Mouse (Mus musculus) stomach, postnatal 0 days (tissue): ENCODE measurements around the gene Znhit6. TPM values are rescaled to one million over a fixed set of nuclear protein-coding genes. Genes with fewer than 3 reads are reported as not detected.

Experiments
- ATAC-seq: fragments of 200-750 bp; cut with Nextera tagmentation; 2 replicates; pipeline ENCODE4 v1.8.0; 2017; ENCODE audit not compliant: low FRiP score, low TSS enrichment
- DNase-seq: peaks from one replicate; pipeline ENCODE4 v3.0.0-alpha.2; 2016; ENCODE audit warnings: low spot score
- H3K27ac ChIP-seq: fragments of 300-500 bp; sonication (generic); replicated peaks from 2 replicates; pipeline ENCODE4 v1.5.1; 2014; ENCODE audit warnings: mild to moderate bottlenecking, control low read depth
- H3K27me3 ChIP-seq: fragments of 300-500 bp; sonication (generic); 2 replicates; pipeline ENCODE4 v1.6.1; 2014; ENCODE audit warnings: low read length; ENCODE audit not compliant: control insufficient read depth, insufficient read depth
- H3K36me3 ChIP-seq: fragments of 300-500 bp; sonication (generic); 2 replicates; pipeline ENCODE4 v1.6.1; 2014; ENCODE audit warnings: low read length, mixed read lengths; ENCODE audit not compliant: control insufficient read depth, insufficient read depth
- H3K4me1 ChIP-seq: fragments of 300-500 bp; sonication (generic); replicated peaks from 2 replicates; pipeline ENCODE4 v1.6.1; 2014; ENCODE audit warnings: antibody characterized with exemption; ENCODE audit not compliant: control insufficient read depth, insufficient read depth
- H3K4me2 ChIP-seq: fragments of 300-500 bp; sonication (generic); replicated peaks from 2 replicates; pipeline ENCODE4 v1.6.1; 2014; ENCODE audit warnings: low read depth, mild to moderate bottlenecking, control low read depth, moderate library complexity
- H3K4me3 ChIP-seq: fragments of 300-500 bp; sonication (generic); 2 replicates; pipeline ENCODE4 v1.5.1; 2014; ENCODE audit warnings: low read depth, low read length, control low read depth
- H3K9ac ChIP-seq: fragments of 300-500 bp; sonication (generic); 2 replicates; pipeline ENCODE4 v1.6.1; 2014; ENCODE audit warnings: mild to moderate bottlenecking, low read length, control low read depth, mixed read lengths
- H3K9me3 ChIP-seq: fragments of 300-500 bp; sonication (generic); 2 replicates; pipeline ENCODE4 v1.6.1; 2016; ENCODE audit warnings: low read length; ENCODE audit not compliant: control insufficient read depth
- CTCF ChIP-seq: IDR thresholded peaks from 2 replicates; pipeline ENCODE4 v1.5.1; 2016; ENCODE audit warnings: antibody characterized with exemption, low read depth, mild to moderate bottlenecking, moderate library complexity
- EP300 ChIP-seq: optimal IDR thresholded peaks from 2 replicates; pipeline ENCODE3; 2016; ENCODE audit warnings: antibody characterized with exemption
- WGBS: fragments of 180-500 bp; shearing (Covaris S2); extraction: QIAGEN DNeasy Blood & Tissue Kit; methylation state at CpG from one replicate; pipeline ENCODE4 v1.1.7; 2014; 5-methylcytosine and 5-hydroxymethylcytosine counted together
- polyA plus RNA-seq: library from polyadenylated mRNA; unstranded; fragments of >200 nt; fragmentation: Nextera tagmentation; extraction: Ambion mirVana; gene quantifications from 2 replicates; pipeline ENCODE4 v1.2.1, GENCODE M21; 2015

Znhit6 gene
- polyA plus RNA-seq, 1 experiment from 2014 or later = 17.5 TPM

- Histone ChIP-seq H3K4me3 (no peak overlapping the region), H3K9me3 (no peaks in the 10 kb centered on the region), H3K27ac (no peak overlapping the region), H3K4me2 (no peak overlapping the region), H3K27me3 (no peaks in the 10 kb centered on the region), H3K4me1 (0 out of 2 replicates have a peak, but pooled peaks cover 2% of the 10 kb centered on the region), H3K9ac (no peak overlapping the region), H3K36me3 (no peaks in the 10 kb centered on the region)
- DNase-seq (no peak), ATAC-seq (no peak)
- TF ChIP-seq EP300 (no peak), CTCF (no peak)
- WGBS = 72% methylated on average over 4 of the region's 4 CpGs
Measured at GRCm38 (mm10) chr3:145613234-145613633, 37.2 kb downstream of the Znhit6 start.

- WGBS = 14% methylated on average over 17 of the region's 17 CpGs
- Histone ChIP-seq H3K9me3 (no peaks in the 10 kb centered on the region), H3K4me3 (0 out of 2 replicates have a peak overlapping the region, but pooled peaks have one; percentile 1), H3K36me3 (no peaks in the 10 kb centered on the region), H3K27ac (peak overlapping the region; percentile 61), H3K9ac (peak overlapping the region; percentile 41), H3K4me2 (peak overlapping the region; percentile 39), H3K27me3 (no peaks in the 10 kb centered on the region), H3K4me1 (0 out of 2 replicates have a peak, but pooled peaks cover 2% of the 10 kb centered on the region)
- no peak for TF ChIP-seq CTCF
- no peak for TF ChIP-seq EP300
- ATAC-seq (peak; percentile 54; the same call in 1 of the 2 replicates), DNase-seq (peak; percentile 59)
Measured at GRCm38 (mm10) chr3:145614362-145615115, 38.5 kb downstream of the Znhit6 start.

GRCm38 (mm10) chr3:145618299-145618698, 42.3 kb downstream of the Znhit6 start:
- Histone ChIP-seq H3K9ac (no peak overlapping the region), H3K4me3 (no peak overlapping the region), H3K9me3 (no peaks in the 10 kb centered on the region), H3K4me1 (0 out of 2 replicates have a peak, but pooled peaks cover 2% of the 10 kb centered on the region), H3K4me2 (no peak overlapping the region), H3K27ac (no peak overlapping the region), H3K36me3 (no peaks in the 10 kb centered on the region), H3K27me3 (no peaks in the 10 kb centered on the region)
- DNase-seq (peak; percentile 47), ATAC-seq (peak; percentile 91)
- no peak for TF ChIP-seq CTCF
- no peak for TF ChIP-seq EP300
- 65% methylated on average over 9 of the region's 9 CpGs for WGBS

DNA sequence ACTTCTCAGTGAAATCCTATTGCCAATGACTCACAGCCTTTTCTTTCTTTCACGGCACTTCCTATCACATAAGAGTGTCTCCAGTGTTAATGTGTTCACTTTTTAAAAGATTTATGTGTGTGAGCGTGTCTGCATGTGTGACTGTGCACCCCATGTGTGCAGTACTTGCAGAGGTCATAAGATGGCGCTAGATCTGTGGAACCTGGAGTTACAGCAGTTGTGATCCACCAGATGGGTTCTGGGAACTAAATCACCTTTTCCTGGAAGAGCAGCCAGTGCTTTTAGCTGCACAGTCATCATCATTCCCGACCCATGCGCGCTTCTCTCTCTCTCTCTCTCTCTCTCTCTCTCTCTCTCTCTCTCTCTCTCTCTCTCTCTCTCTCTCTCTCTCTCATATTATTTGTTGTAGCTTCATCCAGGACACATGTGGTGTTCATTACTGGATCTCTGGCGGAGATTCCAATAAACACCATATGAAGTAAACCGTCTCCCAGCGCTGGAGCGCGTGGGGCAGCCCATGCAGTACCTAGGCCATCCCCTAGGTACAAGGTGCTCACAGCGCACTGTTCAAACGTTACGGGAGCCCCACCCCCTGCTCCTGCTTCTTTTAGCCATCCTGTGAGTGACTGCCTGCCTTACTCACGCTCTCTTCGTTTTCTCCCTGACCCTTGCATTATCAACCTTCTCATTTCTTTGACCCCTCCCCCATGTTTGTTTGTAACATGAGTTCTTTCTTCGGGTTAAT, 43.8 kb downstream of the Znhit6 start:
- Histone ChIP-seq H3K27me3 (no peaks in the 10 kb centered on the region), H3K36me3 (no peaks in the 10 kb centered on the region), H3K27ac (no peak overlapping the region), H3K9me3 (no peaks in the 10 kb centered on the region), H3K9ac (no peak overlapping the region), H3K4me1 (no peaks in the 10 kb centered on the region), H3K4me2 (no peak overlapping the region), H3K4me3 (no peak overlapping the region)
- DNase-seq (no peak), ATAC-seq (no peak)
- WGBS = 90% methylated on average over 16 of the region's 17 CpGs
- TF ChIP-seq CTCF = no peak; the same call in 1 of the 2 replicates
- no peak for TF ChIP-seq EP300

GRCm38 (mm10) chr3:145621209-145621608, 45.2 kb downstream of the Znhit6 start:
- no peak for DNase-seq
- TF ChIP-seq EP300 = no peak
- no peak for TF ChIP-seq CTCF
- Histone ChIP-seq H3K4me1 (no peaks in the 10 kb centered on the region), H3K4me2 (no peak overlapping the region), H3K9ac (no peak overlapping the region), H3K36me3 (no peaks in the 10 kb centered on the region), H3K4me3 (no peak overlapping the region), H3K27ac (no peak overlapping the region), H3K9me3 (no peaks in the 10 kb centered on the region), H3K27me3 (no peaks in the 10 kb centered on the region)
- WGBS = 75% methylated on average over 4 of the region's 4 CpGs
- no peak for ATAC-seq
